Mouse (Mus musculus) CH12.LX (cell line): ENCODE data around the gene Cck. TPM values are rescaled to one million over a fixed set of nuclear protein-coding genes. Genes with fewer than 3 reads are reported as not detected.

Source experiments
- DNase-seq: peaks from one replicate; pipeline ENCODE4 v3.0.0-alpha.2; 2013; ENCODE audit errors: extremely low read depth
- H3K27ac ChIP-seq: 2 replicates; pipeline ENCODE4 v1.5.1; 2012; ENCODE audit warnings: low read depth, mild to moderate bottlenecking, control low read depth, moderate library complexity; ENCODE audit not compliant: insufficient read depth
- H3K27me3 ChIP-seq: replicated peaks from 2 replicates; pipeline ENCODE3; 2012; ENCODE audit warnings: inconsistent platforms
- H3K36me3 ChIP-seq, 2 experiments: replicated peaks in 1 of 2; 2 replicates each; pipeline versions ENCODE3 to v1.6.1; 2012; ENCODE audit warnings: inconsistent platforms in 1 of 2, low read length in 1 of 2, mild to moderate bottlenecking in 1 of 2, mixed read lengths in 1 of 2, moderate library complexity in 1 of 2; ENCODE audit not compliant: control insufficient read depth in 1 of 2, insufficient read depth in 1 of 2
- H3K4me1 ChIP-seq, 2 experiments: 2 replicates each; pipeline ENCODE4 v1.6.1; 2012; ENCODE audit warnings: inconsistent platforms in 1 of 2, moderate library complexity in 1 of 2; ENCODE audit not compliant: insufficient read depth in 2 of 2, control insufficient read depth in 1 of 2
- H3K4me2 ChIP-seq: 2 replicates; pipeline ENCODE4 v1.6.1; 2012; ENCODE audit warnings: low read depth, mild to moderate bottlenecking, control low read depth; ENCODE audit not compliant: poor library complexity, insufficient read depth, severe bottlenecking
- H3K4me3 ChIP-seq, 3 experiments: fragments of 150-350 bp in 1 of 3; sonication (generic) in 1 of 3; replicated peaks in 1 of 3; 2 replicates each; pipeline versions ENCODE3 to v1.5.1; 2011 to 2012; ENCODE audit warnings: low read depth in 2 of 3, low read length in 2 of 3, mild to moderate bottlenecking in 2 of 3, moderate library complexity in 2 of 3, control low read depth in 1 of 3, improper control_type of control experiment in 1 of 3, inconsistent platforms in 1 of 3, mixed read lengths in 1 of 3; ENCODE audit not compliant: poor library complexity in 1 of 3
- H3K79me2 ChIP-seq: replicated peaks from 2 replicates; pipeline ENCODE4 v1.6.1; 2012; ENCODE audit warnings: mild to moderate bottlenecking, moderate library complexity; ENCODE audit not compliant: control insufficient read depth, poor library complexity, insufficient read depth, severe bottlenecking; ENCODE audit errors: extremely low read depth
- H3K9ac ChIP-seq: 2 replicates; pipeline ENCODE4 v1.6.1; 2012; ENCODE audit warnings: low read depth, mild to moderate bottlenecking, control low read depth, moderate library complexity; ENCODE audit not compliant: insufficient read depth
- H3K9me3 ChIP-seq: replicated peaks from 2 replicates; pipeline ENCODE3; 2012; ENCODE audit warnings: low read length, inconsistent platforms, mixed read lengths
- CHD2 ChIP-seq: IDR thresholded peaks from 2 replicates; pipeline ENCODE4 v1.6.1; 2011; ENCODE audit warnings: low read length, improper control_type of control experiment
- CTCF ChIP-seq, 2 experiments: IDR thresholded peaks in 1 of 2; conservative IDR thresholded peaks in 1 of 2; 2 replicates each; pipeline ENCODE4 v1.5.1; 2011 to 2012; ENCODE audit warnings: low read depth in 2 of 2, low read length in 2 of 2, improper control_type of control experiment in 1 of 2, inconsistent platforms in 1 of 2, mild to moderate bottlenecking in 1 of 2, moderate library complexity in 1 of 2
- E2F4 ChIP-seq: IDR thresholded peaks from 2 replicates; pipeline ENCODE4 v1.6.1; 2011; ENCODE audit warnings: low read depth, low read length, improper control_type of control experiment; ENCODE audit not compliant: insufficient replicate concordance
- IRF4 ChIP-seq: IDR thresholded peaks from 2 replicates; pipeline ENCODE4 v1.6.1; 2014; ENCODE audit warnings: low read depth, mild to moderate bottlenecking, inconsistent platforms, low read length, improper control_type of control experiment
- JUN ChIP-seq: IDR thresholded peaks from 2 replicates; pipeline ENCODE4 v1.6.1; 2011; ENCODE audit warnings: low read depth, mild to moderate bottlenecking, low read length, improper control_type of control experiment, moderate library complexity; ENCODE audit not compliant: insufficient read depth
- MAFK ChIP-seq: IDR thresholded peaks from 2 replicates; pipeline ENCODE4 v1.6.1; 2011; ENCODE audit warnings: low read length, improper control_type of control experiment; ENCODE audit not compliant: insufficient replicate concordance
- MAX ChIP-seq: IDR thresholded peaks from 2 replicates; pipeline ENCODE4 v1.6.1; 2011; ENCODE audit warnings: low read length, improper control_type of control experiment
- NELFE ChIP-seq: IDR thresholded peaks from 2 replicates; pipeline ENCODE4 v1.6.1; 2011; ENCODE audit warnings: low read depth, low read length, improper control_type of control experiment
- PAX5 ChIP-seq: IDR thresholded peaks from 2 replicates; pipeline ENCODE4 v1.6.1; 2012; ENCODE audit warnings: low read length, inconsistent platforms, mixed read lengths
- POLR2AphosphoS2 ChIP-seq: IDR thresholded peaks from 2 replicates; pipeline ENCODE4 v1.6.1; 2011; ENCODE audit warnings: low read depth, low read length, improper control_type of control experiment
- RAD21 ChIP-seq: IDR thresholded peaks from 2 replicates; pipeline ENCODE4 v1.6.1; 2011; ENCODE audit warnings: low read depth, mild to moderate bottlenecking, low read length, improper control_type of control experiment, moderate library complexity
- RCOR1 ChIP-seq: conservative IDR thresholded peaks from 2 replicates; pipeline ENCODE4 v1.6.1; 2012; ENCODE audit warnings: low read depth, mild to moderate bottlenecking, inconsistent platforms, low read length, improper control_type of control experiment
- SMC3 ChIP-seq: IDR thresholded peaks from 2 replicates; pipeline ENCODE4 v1.6.1; 2011; ENCODE audit warnings: low read depth, low read length, improper control_type of control experiment
- UBTF ChIP-seq: IDR thresholded peaks from 2 replicates; pipeline ENCODE4 v1.6.1; 2012; ENCODE audit warnings: low read depth, mild to moderate bottlenecking, inconsistent platforms, low read length, improper control_type of control experiment, moderate library complexity
- ZC3H11A ChIP-seq: IDR thresholded peaks from 2 replicates; pipeline ENCODE4 v1.6.1; 2012; ENCODE audit warnings: low read depth, mild to moderate bottlenecking, inconsistent platforms, low read length, improper control_type of control experiment
- dilution Hi-C: fragments of 300-500 bp; cut with MboI; formaldehyde crosslinking; loops from 2 replicates; pipeline ENCODE4 v1.14.3; 2020; ENCODE audit warnings: low sequenced_read_pairs; ENCODE audit not compliant: extremely low pct_unique_long_range_greater_than_20kb, extremely low pct_ligation_motif_present
- in situ Hi-C: fragments of 300-500 bp; cut with MboI; formaldehyde crosslinking; loops from 3 replicates; pipeline ENCODE4 v1.14.3; 2019; ENCODE audit warnings: low sequenced_read_pairs, low pct_ligation_motif_present, low pct_unique_long_range_greater_than_20kb, mixed read lengths
- polyA plus RNA-seq: library from polyadenylated mRNA; unstranded; fragments of >175 nt; gene quantifications from 2 replicates; pipeline ENCODE4 v1.2.1, GENCODE M21; 2012; ENCODE audit warnings: low read depth; ENCODE audit not compliant: insufficient read length
- total RNA-seq, 2 experiments: library from RNA; depleted of rRNA; stranded (reverse); fragments of 300-350 nt in 1 of 2; fragments of >200 nt in 1 of 2; gene quantifications; 2 replicates each; pipeline ENCODE4 v1.2.3; 2012 to 2014

Cck gene
- total and polyA plus RNA-seq, 3 experiments = not detected

GRCm38 (mm10) chr9:121446431-121446831 is 49.1 kb downstream of the Cck start:
- H3K9me3 ChIP-seq = no peaks in the 10 kb centered on the region
- no peak overlapping the region for H3K4me3 ChIP-seq
- no peak overlapping the region for H3K4me2 ChIP-seq
- TF ChIP-seq MAFK (no peak), CTCF (conservative IDR thresholded peaks at IDR 0.05 in 1 of 2, IDR thresholded peaks at IDR 0.05 in 1 of 2; ENCODE audit: low read depth in 2 of 2, low read length in 2 of 2) (no peak), PAX5 (no peak), IRF4 (no peak), UBTF (no peak)
- TF ChIP-seq, all 38 proteins: peak for 0
- in situ Hi-C loops = loop anchor here (10.0 kb wide), 1 partner anchor 62 kb away; no protein-coding TSS in a partner anchor
- 0 out of 4 replicates have a peak, but pooled peaks cover 0 to 6% of the 10 kb centered on the region in 2 experiments for H3K4me1 ChIP-seq
- no peaks in the 10 kb centered on the region for H3K79me2 ChIP-seq
- H3K36me3 ChIP-seq = peaks cover 49 to 97% of the 10 kb centered on the region in 2 experiments
- dilution Hi-C loops = no loop called here
- H3K9ac ChIP-seq = no peak overlapping the region
- H3K27me3 ChIP-seq = no peaks in the 10 kb centered on the region
- H3K27ac ChIP-seq = no peak overlapping the region
- no peak for DNase-seq

GRCm38 (mm10) chr9:121445364-121445763 is 50.1 kb downstream of the Cck start:
- Histone ChIP-seq H3K4me2 (no peak overlapping the region), H3K27me3 (no peaks in the 10 kb centered on the region), H3K9ac (no peak overlapping the region), H3K9me3 (no peaks in the 10 kb centered on the region), H3K4me1 (0 out of 4 replicates have a peak, but pooled peaks cover 0 to 6% of the 10 kb centered on the region in 2 experiments), H3K79me2 (no peaks in the 10 kb centered on the region), H3K36me3 (peaks cover 44 to 97% of the 10 kb centered on the region in 2 experiments), H3K4me3 (no peak overlapping the region), H3K27ac (no peak overlapping the region)
- dilution Hi-C loops (no loop called here), in situ Hi-C loops (loop anchor here (10.0 kb wide), 1 partner anchor 61 kb away; no protein-coding TSS in a partner anchor)
- TF ChIP-seq CTCF (conservative IDR thresholded peaks at IDR 0.05 in 1 of 2, IDR thresholded peaks at IDR 0.05 in 1 of 2; ENCODE audit: low read depth in 2 of 2, low read length in 2 of 2) = peak in 1 of 2 experiments; percentile 53; a peak in 2 of 4 replicates
- no peak for TF ChIP-seq JUN
- peak; percentile 50 for TF ChIP-seq SMC3
- DNase-seq = peak; percentile 20

DNA sequence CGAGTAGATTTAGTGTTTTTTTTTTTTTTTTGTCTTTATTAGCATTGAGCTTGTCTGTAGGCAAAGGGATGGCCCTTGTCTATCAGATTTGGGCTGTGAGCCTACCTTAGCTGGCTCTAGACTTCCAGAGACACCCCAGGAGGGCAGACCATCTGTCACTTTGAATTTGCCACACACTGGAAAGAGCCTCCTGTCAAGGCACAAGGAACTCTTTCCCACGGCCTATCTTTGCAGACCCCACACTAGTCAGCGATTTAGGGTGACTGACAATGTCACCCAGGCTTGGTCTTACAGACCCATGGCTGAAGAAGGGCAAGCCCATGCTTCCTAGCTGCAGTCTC is 51.2 kb downstream of the Cck start:
- Histone ChIP-seq H3K9me3 (no peaks in the 10 kb centered on the region), H3K4me3 (no peak overlapping the region), H3K36me3 (peaks cover 43 to 91% of the 10 kb centered on the region in 2 experiments), H3K4me1 (0 out of 4 replicates have a peak, but pooled peaks cover 0 to 6% of the 10 kb centered on the region in 2 experiments), H3K9ac (no peak overlapping the region), H3K27ac (no peak overlapping the region), H3K79me2 (no peaks in the 10 kb centered on the region), H3K4me2 (no peak overlapping the region), H3K27me3 (no peaks in the 10 kb centered on the region)
- in situ Hi-C loops = loop anchor here (10.0 kb wide), 1 partner anchor 60 kb away; no protein-coding TSS in a partner anchor
- dilution Hi-C loops = no loop called here
- TF ChIP-seq RAD21 (no peak), RCOR1 (no peak), POLR2AphosphoS2 (no peak), CHD2 (no peak), ZC3H11A (no peak), IRF4 (no peak), MAFK (no peak), PAX5 (no peak), MAX (no peak), NELFE (no peak), E2F4 (no peak)
- no peak for DNase-seq
